Mouse (Mus musculus) heart, postnatal 25 days (tissue): ENCODE data around the gene Ddx58. TPM values are rescaled to one million over a fixed set of nuclear protein-coding genes. Genes with fewer than 3 reads are reported as not detected.

Experiments used
- DNase-seq: peaks from one replicate; pipeline ENCODE4 v3.0.0; 2022; ENCODE audit warnings: low spot score
- intact Hi-C: fragments of 180-260 bp; cut with DNase I; formaldehyde crosslinking; loops from one replicate; pipeline ENCODE4 v1.15.1; 2025
- total RNA-seq, 2 experiments: library from RNA; stranded (reverse); gene quantifications; 2 replicates each; pipeline ENCODE4 v1.2.3; 2021

The Ddx58 gene
- total RNA-seq, 2 experiments from 2014 or later = 7.8 to 7.9 TPM

DNA sequence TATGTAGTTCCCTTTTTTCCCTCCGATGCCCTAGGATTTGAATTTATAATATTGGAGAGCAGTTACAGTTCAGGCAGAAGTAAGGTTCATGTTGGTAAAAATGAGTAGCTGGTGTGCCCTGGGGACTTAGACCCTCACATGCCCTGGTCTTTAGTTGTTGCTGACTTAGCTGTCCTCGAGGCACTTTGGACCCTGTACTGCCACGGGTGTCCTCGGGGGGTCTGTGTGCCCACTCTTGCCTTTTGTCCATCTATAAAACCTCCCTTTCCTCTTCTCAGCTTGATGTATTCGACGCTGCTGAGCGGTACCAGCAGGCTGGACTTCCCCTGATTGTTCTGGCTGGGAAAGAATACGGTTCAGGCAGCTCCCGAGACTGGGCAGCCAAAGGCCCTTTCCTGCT is 46.2 kb downstream of the Ddx58 start:
- intact Hi-C loops = no loop called here
- no peak for DNase-seq

DNA sequence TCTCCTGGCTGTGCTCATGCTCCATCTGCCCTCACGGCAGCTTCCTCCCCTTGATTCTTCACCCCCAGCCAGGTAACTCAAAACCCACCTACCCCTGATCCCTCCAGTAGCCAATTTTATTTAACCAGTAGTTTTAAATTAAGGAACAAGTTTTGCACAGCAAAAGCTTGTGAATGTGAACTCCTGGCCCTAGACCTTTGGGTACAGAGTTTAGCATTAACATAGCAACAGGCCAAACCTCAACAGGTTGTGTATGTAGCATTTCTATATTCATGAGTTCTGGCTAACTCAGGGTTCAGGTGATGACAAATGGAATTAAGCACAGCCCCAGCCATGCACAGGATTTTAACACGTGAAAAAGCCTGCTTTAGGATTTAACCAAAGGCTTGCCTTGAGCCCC is 47.4 kb downstream of the Ddx58 start:
- intact Hi-C loops = no loop called here
- no peak for DNase-seq

DNA sequence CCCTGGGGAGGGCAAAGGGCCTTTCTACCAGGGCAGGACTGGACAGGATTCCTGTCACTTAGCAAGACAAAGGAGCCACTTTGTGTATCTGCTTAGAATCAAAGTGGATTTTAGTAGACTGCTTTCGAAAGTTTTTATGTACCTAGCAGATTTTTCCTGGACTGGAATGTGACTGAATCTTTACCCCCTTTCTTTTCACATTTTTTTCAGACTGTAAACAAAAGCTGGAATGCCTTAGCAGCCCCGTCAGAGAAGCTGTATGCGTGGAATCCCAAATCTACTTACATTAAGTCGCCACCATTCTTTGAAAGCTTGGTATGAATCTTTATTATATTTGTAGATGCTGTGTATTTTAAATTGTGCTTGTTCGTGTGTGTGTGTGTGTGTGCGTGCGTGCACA is 51.7 kb downstream of the Ddx58 start:
- intact Hi-C loops = no loop called here
- no peak for DNase-seq

DNA sequence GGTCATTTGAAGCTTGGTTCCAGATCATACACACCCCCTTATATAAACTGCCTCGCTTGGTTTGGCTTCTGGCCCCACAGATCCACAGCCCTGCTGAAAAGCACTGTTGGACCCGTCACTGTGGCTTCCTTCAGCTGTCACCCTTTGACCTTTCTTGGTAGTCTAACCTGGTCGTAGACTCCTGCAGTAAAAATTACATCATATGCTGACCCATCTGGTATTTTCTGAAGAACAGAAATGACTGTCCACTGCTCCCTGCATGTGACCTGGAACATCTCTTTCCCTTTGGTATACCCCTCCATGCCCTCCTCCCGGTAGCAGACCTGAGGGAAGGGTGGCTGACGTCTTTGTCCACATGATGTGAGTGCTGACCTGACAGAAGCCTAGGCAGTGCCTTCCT is 55.2 kb downstream of the Ddx58 start:
- DNase-seq = no peak
- intact Hi-C loops = loop anchor here (5.0 kb wide), 1 partner anchor 103 kb away; no protein-coding TSS in a partner anchor

DNA sequence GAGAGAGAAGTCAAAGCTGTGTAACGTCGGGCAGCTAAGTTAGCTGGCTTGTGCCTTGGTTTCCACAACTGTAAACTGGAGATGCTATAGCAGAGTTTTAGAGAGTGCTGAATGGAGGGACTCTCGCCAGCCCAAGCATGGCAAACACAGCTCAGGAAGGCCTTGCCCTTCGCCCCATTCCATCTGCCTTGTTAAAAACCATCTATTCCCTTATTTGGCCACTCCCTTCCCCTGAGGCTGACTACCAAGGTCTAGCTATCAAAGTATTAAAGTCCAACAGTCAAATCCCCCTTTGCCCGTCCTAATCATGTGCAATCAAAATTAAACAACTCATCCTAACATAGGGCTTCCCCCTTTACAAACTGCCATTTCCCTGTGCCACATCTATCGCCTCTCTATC is 55.8 kb downstream of the Ddx58 start:
- intact Hi-C loops = loop anchor here (2.0 to 5.0 kb wide), 2 partner anchors 47 to 104 kb away; no protein-coding TSS in a partner anchor
- DNase-seq = no peak

DNA sequence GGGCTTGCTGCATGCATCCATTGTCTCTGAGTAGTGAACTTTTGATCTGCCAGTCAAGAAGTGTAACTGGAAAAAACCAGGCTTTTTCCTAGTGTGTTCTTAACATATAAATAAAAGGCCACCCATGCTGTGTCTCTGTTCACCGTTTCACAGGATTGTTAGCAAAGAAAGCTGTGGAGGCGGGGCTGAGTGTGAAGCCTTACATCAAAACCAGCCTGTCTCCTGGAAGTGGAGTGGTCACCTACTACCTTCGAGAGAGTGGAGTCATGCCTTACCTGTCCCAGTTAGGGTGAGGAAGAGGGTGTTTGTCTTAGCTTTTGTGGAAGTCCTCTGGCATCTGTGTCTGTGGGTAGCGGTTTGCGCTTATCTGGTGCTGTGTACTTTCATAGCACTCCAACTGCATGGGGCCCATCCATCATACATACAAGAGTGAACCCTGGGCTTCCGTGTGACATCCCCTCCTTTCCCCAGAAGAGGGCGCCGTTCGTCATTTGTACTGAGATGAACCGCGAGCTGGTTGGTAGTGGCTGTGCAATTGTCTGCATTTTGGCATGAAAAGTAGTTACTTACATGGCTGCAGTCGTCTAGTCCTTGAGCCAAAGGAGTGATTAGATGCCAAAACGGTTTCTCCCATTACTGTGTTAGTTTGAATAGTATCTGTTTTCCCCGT is 56.8 kb downstream of the Ddx58 start:
- no peak for DNase-seq
- intact Hi-C loops = loop anchor here (2.0 to 5.0 kb wide), 2 partner anchors 46 to 105 kb away; no protein-coding TSS in a partner anchor

DNA sequence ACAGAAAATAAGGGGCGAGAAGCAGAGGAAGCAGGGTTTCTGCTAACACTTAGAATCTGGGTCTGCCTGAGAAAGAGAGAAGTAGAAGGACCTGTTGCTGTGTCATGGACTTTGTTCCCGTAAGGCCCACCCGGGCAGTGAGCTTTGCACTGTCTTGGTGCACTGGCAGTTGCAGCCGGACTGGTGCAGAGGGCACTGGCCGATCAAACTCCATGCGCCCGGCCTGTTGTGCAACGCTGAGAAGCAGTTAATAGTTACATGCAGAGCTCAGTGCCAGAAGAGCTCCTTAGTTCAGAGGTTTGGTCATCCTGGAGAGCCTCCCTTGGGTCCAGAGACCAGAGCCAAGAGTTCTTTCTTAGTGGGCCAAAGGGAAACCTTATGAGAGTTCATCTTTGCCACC is 57.9 kb downstream of the Ddx58 start:
- no peak for DNase-seq
- intact Hi-C loops = loop anchor here (2.0 to 5.0 kb wide), 2 partner anchors 45 to 106 kb away; no protein-coding TSS in a partner anchor

DNA sequence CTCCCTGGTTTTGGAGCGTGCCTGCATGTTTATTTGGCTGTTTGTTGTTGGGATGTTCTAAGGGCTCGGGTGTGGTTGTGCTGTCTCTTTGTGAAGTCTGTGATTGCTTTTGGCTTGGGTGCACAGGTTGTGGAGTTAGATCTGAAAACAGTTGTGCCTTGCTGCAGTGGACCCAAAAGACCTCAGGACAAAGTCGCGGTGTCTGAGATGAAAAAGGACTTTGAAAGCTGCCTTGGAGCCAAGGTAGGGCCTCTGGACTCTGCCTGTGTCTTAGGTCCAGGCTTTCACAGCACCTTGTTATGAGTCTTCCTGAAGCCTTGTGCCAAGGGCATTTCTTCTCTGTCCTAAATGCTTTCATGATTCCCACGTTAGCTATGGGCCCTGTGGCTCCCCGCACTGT is 59.6 kb downstream of the Ddx58 start:
- no peak for DNase-seq
- intact Hi-C loops = loop anchor here (5.0 kb wide), 1 partner anchor 107 kb away; no protein-coding TSS in a partner anchor

DNA sequence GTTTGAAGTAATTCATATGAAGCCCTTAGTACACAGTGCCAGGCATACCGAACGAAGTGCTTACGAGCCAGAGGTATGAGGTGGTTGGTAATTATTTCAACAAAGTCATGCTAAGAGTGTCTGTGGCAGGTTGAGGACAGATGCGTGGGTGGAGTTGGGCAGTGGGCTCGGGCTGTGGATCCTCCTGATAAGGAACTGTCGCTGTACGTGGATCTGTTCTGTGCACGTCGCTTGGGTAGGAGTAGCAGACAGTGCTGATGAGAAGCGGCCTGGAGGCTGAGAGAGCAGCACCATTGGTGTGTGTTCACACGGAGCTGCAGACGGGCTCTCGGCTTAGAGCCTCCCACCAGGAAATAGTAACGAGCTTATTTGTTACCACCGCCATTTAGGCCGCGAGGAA is 61.0 kb downstream of the Ddx58 start:
- DNase-seq = no peak
- intact Hi-C loops = no loop called here

DNA sequence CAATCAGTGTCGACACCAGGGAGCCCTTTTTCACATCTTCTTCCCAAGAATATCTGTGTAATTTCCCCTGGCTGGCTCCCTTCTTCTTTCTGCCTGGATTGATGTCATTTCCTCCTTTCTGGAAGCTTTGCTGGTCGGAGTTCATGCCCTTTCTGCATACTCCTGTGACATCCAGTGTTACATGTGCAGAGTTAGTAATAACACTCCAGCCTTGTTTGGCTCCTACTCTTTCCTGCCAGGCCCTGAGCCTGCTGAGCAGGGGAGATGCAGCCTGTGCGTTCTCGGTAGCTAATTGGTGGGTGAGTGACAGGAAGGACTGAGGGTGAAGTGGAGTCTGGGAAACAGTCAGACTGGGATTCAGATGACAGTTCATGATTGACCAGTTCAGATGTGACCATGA is 65.3 kb downstream of the Ddx58 start:
- intact Hi-C loops = no loop called here
- DNase-seq = no peak

DNA sequence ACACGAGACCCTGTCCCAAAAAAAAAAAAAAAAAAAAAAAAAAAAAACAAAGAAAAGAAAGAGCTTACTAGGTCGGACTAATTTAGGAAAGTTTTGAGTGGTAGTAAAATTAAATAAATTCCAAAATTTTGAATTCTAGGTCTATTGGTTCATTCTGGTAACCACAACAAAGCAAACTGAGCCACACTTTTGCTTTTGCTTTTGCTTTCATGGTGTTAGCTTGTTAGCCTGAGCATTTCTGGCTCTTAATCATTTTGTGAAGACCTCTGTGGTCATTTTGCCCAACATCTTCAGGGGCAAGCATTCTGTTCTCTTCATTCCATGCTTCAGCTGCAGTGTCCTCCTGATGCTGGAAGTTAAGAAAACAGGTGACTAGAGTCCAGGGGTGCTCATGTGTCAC is 67.3 kb downstream of the Ddx58 start:
- intact Hi-C loops = no loop called here
- no peak for DNase-seq

DNA sequence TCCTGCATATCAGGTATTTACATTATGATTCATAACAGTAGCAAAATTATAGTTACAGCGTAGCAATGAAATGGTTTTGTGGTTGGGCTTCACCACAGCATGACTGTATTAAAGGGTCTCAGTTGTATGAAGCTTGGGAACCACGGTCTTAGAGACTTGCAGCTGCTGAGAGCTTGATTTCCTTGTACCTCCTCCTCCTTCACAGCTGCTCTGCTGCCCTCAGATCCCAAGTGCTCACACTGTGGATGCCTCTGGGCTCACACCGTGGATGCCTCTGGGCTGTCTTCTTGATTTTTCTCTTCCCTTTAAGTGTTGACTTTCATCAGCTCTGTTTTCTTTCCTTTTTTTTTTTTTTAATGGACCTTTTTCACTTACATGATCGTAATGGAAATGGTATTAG is 68.2 kb downstream of the Ddx58 start:
- intact Hi-C loops = no loop called here

DNA sequence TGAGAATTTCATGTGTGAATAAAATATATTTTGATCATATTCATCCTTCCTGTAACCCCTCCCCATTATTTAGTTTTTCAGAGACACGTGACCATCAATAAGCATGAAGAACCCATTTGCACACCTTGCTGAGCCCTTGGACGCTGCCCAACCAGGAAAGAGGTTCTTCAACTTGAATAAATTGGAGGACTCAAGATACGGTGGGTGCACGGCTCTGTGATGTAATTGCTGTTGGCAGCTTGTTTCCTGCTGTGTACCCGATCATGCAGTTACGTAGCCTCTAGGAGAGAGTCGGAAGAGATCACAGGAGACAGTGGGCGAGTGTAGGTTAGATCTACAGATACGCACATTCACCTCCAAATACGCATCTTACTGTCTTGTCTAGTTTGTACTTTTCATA is 76.0 kb downstream of the Ddx58 start:
- intact Hi-C loops = no loop called here
- DNase-seq = no peak

More for the DNA sequence above, 68.2 kb downstream of the Ddx58 start:
- DNase-seq = no peak

DNA sequence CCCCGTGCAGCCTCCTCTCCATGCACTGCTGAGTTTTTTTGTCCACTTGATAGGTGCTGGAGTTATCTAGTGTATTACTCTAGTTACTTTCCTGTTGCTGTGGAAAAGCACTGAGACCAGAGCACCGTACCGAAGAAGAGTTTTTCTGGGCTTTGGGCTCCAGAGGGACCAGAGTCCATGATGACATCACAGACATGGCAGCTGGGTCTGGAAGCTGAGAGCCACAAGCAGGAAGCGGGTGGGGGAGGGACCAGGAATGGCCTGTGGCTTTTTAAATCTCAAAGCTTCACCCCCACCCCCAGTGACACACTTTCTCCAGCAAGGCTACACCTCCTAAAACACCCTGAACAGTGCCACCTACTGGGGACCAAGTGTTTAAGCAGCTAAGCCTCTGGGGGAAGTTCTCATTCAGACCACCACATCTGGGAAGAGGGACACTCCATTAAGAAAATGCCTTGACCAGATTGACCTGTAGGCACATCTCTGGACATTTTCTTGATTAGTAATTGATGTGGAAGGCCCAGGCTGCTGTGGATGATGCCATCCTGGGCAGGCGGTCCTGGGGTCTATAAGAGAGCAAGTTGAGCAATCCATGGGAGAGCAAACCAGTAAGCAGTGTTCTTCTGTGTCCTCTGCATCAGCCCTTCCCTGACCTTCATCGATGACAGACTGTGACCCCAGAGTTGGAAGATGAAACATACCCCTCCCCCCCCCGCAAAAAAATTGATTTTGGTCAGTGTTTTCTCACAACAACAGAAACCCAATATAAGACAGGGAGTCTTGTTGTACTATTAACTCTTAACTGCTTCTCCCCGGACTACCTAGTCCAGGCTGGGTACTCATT is 78.8 kb downstream of the Ddx58 start:
- no peak for DNase-seq
- intact Hi-C loops = no loop called here

DNA sequence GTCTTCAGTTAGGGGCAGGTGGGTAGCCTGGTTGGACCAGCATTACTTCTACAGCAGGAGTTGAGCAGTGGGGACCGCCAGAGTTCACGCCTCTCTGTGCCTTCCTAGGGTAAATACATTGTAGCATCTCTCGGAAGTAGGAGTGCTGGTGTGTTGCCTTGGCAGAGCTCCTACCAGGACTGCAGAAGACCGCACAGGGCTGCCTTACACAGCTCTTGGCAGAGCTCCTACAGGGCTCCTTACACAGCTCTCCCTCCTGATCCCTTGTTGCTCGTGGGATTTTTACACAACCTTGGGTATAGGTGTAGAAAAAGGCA is 81.4 kb downstream of the Ddx58 start:
- DNase-seq = no peak
- intact Hi-C loops = no loop called here

DNA sequence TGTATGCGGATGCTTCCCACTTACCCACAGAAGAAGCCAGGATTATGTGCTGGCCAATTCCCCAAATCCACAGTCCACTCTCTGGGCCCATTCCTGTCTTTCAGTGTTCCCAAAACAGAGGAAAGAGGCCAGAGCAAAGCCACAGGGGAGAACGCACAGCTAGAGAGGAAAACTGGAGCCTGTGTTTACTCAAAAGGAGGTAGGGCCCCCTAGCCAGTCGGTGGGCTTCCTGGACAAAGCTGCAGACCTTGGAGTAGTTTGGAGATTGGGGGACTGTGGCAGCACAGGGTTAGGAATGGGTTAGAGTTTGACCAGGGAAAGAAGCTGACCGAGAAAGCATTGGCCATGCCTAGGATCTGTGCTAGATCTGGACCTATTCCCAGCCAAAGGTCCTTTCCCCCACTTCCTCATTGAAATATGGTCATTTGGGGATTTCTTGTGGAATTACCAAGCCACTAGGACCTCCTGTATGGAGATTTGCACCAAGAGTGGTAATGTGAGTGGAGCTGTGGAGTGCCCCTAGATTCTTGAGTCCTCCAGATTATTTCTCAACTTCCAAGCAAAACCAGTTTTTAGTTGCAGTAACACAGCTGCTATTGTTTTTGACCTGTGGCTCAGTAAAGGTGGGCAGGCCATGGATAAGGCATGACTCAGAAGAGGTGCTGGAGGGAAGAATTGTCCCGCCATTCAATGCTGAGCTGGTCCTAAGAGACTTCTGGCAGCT is 82.0 kb downstream of the Ddx58 start:
- no peak for DNase-seq

DNA sequence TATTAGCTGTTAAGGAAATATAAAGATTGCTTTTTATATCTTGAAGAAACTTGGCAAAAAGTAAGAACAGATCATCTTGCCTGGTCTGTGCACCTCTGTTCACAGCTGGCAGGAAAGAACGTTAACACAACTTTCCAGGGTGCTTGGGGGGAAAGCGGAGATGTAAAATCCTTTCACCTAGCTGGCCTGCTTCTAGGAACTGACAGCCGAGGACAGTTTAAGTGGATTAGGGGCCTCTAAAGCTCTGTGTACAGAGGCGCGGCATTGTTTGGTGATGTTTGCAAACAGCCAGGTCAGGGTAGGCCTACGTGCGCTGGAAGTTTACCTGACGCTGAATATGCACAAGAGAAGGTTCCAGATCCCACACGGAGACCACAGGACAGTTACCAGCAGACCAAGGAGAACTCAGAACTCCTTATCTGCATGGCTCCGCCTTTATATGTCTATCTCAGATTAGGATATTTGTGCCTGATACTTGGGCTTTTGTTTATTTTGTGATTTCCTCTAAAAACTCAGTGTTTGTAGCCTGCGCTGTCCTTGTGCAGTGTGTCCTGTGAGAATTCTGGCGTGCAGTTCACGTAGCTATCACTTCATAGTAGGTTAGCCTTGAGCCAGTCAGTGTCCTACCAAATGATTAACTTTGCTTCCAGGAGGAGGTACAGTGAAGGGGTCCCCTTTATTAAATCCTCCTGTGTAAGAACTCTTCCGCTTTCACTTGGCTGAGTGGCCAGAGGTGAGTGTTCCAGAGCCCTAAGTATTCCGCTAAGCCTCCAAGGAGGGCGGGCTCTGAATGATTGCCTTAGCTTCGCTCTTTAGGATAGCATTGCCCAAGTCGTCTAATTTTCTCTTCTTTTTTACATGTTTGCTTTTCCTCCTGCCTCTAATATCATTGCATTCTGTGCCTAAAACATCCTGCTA is 82.8 kb downstream of the Ddx58 start:
- intact Hi-C loops = no loop called here

More for the DNA sequence above, 82.0 kb downstream of the Ddx58 start:
- intact Hi-C loops = no loop called here

DNA sequence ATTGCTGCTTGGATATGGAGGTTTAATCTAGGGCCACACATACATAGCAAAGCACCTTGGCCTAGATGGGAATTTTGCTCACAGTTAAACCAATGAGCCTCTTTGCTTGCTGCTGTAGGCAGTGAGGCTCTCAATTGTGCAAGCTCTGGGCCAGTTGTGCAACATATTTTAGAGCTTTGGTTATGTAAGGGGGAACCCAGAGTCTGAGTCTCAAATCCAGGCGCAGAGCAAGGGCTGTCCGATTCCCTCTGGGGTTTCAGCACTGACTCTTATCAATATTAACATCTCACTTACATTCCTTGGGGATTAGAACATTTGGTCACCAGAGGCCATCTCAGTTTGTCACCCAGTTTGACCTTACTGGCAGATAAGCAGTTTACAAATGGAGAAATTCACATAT is 83.5 kb downstream of the Ddx58 start:
- DNase-seq = peak; percentile 20

More for the DNA sequence above, 82.8 kb downstream of the Ddx58 start:
- no peak for DNase-seq

DNA sequence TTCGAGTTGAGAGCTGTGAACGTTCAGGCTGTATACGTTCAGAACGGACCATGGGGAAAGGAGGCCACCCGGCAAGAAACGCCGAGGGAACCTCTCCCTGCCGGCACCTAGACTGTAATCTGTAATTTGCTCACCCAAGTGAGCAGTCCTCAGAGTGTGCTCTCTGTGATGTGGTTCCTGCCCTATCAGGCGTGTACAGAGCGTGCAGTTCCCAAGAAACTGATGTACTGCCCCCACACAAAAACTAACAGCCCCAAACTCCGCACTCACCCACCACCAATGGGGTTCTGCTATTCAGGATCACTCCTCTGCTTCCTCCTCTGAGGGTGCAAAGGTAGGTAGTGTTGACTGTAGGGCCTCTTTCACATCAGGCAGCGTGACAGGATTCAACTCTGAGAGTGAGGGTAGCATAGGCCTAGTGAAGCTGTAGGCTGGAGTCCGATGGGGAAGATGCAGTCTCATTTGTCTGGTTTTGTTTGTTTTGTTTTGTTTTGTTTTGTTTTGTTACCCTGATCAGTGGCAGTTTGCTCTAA is 84.1 kb downstream of the Ddx58 start:
- DNase-seq = no peak
- intact Hi-C loops = no loop called here

More for the DNA sequence above, 83.5 kb downstream of the Ddx58 start:
- intact Hi-C loops = no loop called here
